ENCODE assay signal across 9 mouse cellular contexts in the genomic region with DNA sequence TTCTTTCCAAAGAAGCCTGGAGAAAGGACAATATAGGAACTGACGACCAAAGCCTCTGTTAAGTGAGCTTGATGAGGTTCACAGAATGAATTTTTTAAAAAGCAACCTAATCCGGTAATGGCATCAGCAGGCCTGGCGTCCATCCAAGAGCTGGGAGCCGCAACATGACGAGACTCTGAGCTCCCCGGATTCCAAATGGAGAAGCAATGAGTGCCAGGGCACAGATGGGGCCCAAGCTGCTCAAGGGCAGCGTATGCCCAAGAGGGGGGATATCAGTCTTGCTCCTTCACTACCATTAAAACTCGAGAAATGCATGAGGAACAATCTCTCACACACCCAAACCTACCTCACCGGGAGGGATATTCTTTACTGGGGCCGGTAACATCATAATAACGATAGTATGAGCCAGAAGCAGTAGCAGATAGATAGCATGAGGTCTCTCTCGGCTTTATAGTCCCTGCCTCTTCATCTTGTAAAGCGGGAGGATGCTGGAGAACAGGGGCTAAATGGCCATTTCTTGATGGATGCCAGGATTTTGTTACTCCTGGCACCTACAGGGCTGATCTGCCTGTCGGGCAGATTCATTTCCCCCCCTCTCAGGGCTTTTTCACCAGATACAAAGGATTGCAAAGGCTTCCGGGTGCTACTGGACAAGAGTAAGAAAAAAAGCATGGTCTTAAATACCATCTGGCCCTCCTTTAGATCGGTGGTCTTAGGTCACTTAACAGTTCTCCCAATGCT. TPM values are rescaled to one million over a fixed set of nuclear protein-coding genes. Genes with fewer than 3 reads are reported as not detected.
DNase-seq lines count a peak whose midpoint lies in the region; ATAC-seq and TF ChIP-seq lines count a peak whose summit lies in the region.
"Had no signal": no experiment of that assay in that cellular context is flagged by ENCODE, and none has a peak within 500 bp of the region (broad histone marks: within the 10 kb centered on the region; RNA-seq: fewer than 3 reads in every experiment).

No protein-coding gene starts in this region.

- WGBS in kidney, postnatal 0 days: 53% methylated on average over 16 of the region's 16 CpGs
- 20% methylated on average over 16 of the region's 16 CpGs for WGBS in forebrain, postnatal 0 days
- 65% methylated on average over 16 of the region's 16 CpGs for whole genome bisulfite sequencing in intestine, embryonic 16.5 days

- no peak overlapping the region for H3K4me3 ChIP-seq in kidney, postnatal 0 days (replicated peaks; ENCODE audit: low read depth, low read length)
- H3K4me3 ChIP-seq in forebrain, postnatal 0 days (ENCODE audit: low read depth, low read length): no peak overlapping the region
- H3K4me3 ChIP-seq in left cerebral cortex, adult 2 months: no peak overlapping the region
- H3K4me3 ChIP-seq in intestine, embryonic 16.5 days (ENCODE audit: low read length): no peak overlapping the region
- H3K4me3 ChIP-seq: stomach, embryonic 15.5 days had no signal

- no peak for DNase-seq in kidney, postnatal 0 days (ENCODE audit: low spot score)
- no peak for DNase-seq in kidney, adult 18-20 months
- DNase-seq in brain, adult 2 months (ENCODE audit: low read depth, low spot score): peak; percentile 95
- peak; percentile 92 for DNase-seq in forebrain, postnatal 0 days
- peak; percentile 54 to 68 for DNase-seq in left cerebral cortex, adult 2 months (ENCODE audit: extremely low spot score in 1 of 2, low spot score in 2 of 2)
- DNase-seq in embryo, embryonic 9.5 days (ENCODE audit: extremely low spot score): no peak
- no peak for DNase-seq in B cell, adult 2 months

- H3K4me1 ChIP-seq in kidney, postnatal 0 days (replicated peaks; ENCODE audit: insufficient read depth, low read length): peaks cover 15% of the 10 kb centered on the region
- H3K4me1 ChIP-seq in forebrain, postnatal 0 days (ENCODE audit: insufficient read depth): peaks cover 28% of the 10 kb centered on the region
- peaks cover 21% of the 10 kb centered on the region for H3K4me1 ChIP-seq in intestine, embryonic 16.5 days (ENCODE audit: control insufficient read depth, insufficient read depth, low read length)

- no peak overlapping the region for H3K9ac ChIP-seq in kidney, postnatal 0 days (ENCODE audit: low read depth, low read length)
- no peak overlapping the region for H3K9ac ChIP-seq in forebrain, postnatal 0 days
- H3K9ac ChIP-seq in intestine, embryonic 16.5 days (ENCODE audit: low read depth, low read length): no peak overlapping the region
- H3K9ac ChIP-seq: stomach, embryonic 15.5 days had no signal

- H3K27me3 ChIP-seq in kidney, postnatal 0 days (ENCODE audit: insufficient read depth, low read length): no peaks in the 10 kb centered on the region
- no peaks in the 10 kb centered on the region; the same call in 1 of the 2 replicates for H3K27me3 ChIP-seq in forebrain, postnatal 0 days (ENCODE audit: insufficient read depth, low read length)
- H3K27me3 ChIP-seq in intestine, embryonic 16.5 days (replicated peaks; ENCODE audit: control insufficient read depth, insufficient read depth, low read length): no peaks in the 10 kb centered on the region
- H3K27me3 ChIP-seq: stomach, embryonic 15.5 days had no signal

- ATAC-seq in kidney, postnatal 0 days (replicated peaks; ENCODE audit: low FRiP score, low read depth): no peak
- peak; percentile 65 for ATAC-seq in forebrain, postnatal 0 days
- no peak for ATAC-seq in intestine, embryonic 16.5 days

- peaks cover 2% of the 10 kb centered on the region; the same call in 1 of the 2 replicates for H3K36me3 ChIP-seq in kidney, postnatal 0 days (ENCODE audit: insufficient read depth, low read length)
- no peaks in the 10 kb centered on the region for H3K36me3 ChIP-seq in forebrain, postnatal 0 days (ENCODE audit: insufficient read depth)
- H3K36me3 ChIP-seq in intestine, embryonic 16.5 days (ENCODE audit: control insufficient read depth, insufficient read depth, low read length): no peaks in the 10 kb centered on the region
- H3K36me3 ChIP-seq: stomach, embryonic 15.5 days had no signal

- intact Hi-C loops in left cerebral cortex, adult 2 months (cut with DNase I): no loop called here

- no peak overlapping the region for H3K27ac ChIP-seq in kidney, postnatal 0 days
- H3K27ac ChIP-seq in forebrain, postnatal 0 days (ENCODE audit: low read depth, low read length): no peak overlapping the region
- peak overlapping the region; percentile 66 for H3K27ac ChIP-seq in left cerebral cortex, adult 2 months
- no peak overlapping the region for H3K27ac ChIP-seq in intestine, embryonic 16.5 days (ENCODE audit: low read length)

- H3K4me2 ChIP-seq in kidney, postnatal 0 days (ENCODE audit: low read length): 0 out of 2 replicates have a peak overlapping the region, but pooled peaks have one; percentile 10
- 0 out of 2 replicates have a peak overlapping the region, but pooled peaks have one; percentile 16 for H3K4me2 ChIP-seq in forebrain, postnatal 0 days (ENCODE audit: low read depth)
- H3K4me2 ChIP-seq in intestine, embryonic 16.5 days (ENCODE audit: low read depth, low read length): no peak overlapping the region

- TF ChIP-seq CTCF in kidney, postnatal 0 days (IDR thresholded peaks at IDR 0.05; ENCODE audit: low read depth): no peak
- TF ChIP-seq CTCF in forebrain, postnatal 0 days (IDR thresholded peaks at IDR 0.05; ENCODE audit: low read depth): no peak
- TF ChIP-seq CTCF in left cerebral cortex, adult 2 months (IDR thresholded peaks at IDR 0.05): no peak

- no peaks in the 10 kb centered on the region for H3K9me3 ChIP-seq in kidney, postnatal 0 days (replicated peaks; ENCODE audit: low read length)
- no peaks in the 10 kb centered on the region for H3K9me3 ChIP-seq in forebrain, postnatal 0 days (ENCODE audit: low read length)
- H3K9me3 ChIP-seq in intestine, embryonic 16.5 days (ENCODE audit: control insufficient read depth, low read length): no peaks in the 10 kb centered on the region
- H3K9me3 ChIP-seq: stomach, embryonic 15.5 days had no signal

RNA-seq across cellular contexts. Expression of gene Etv5, which starts 9.1 kb away (rescaled TPM):
- 45.8 and 46.7 TPM in 2 replicates for polyA plus RNA-seq in kidney, postnatal 0 days (2015; fragmentation: Nextera tagmentation; extraction: Ambion mirVana)
- total RNA-seq in forebrain, postnatal 0 days (2014; rRNA removed): 30.5 and 37.4 TPM in 2 replicates
- polyA plus RNA-seq in forebrain, postnatal 0 days (2015; fragmentation: Nextera tagmentation; extraction: Ambion mirVana): 28.6 and 32.5 TPM in 2 replicates
- total RNA-seq in left cerebral cortex, adult 2 months (2021): 10 to 100 TPM; 94.7 to 97.5 TPM
- polyA plus RNA-seq in intestine, embryonic 16.5 days (2015; fragmentation: Nextera tagmentation; extraction: Ambion mirVana): 10.3 and 11.1 TPM in 2 replicates

Comparison
In these comparisons a context has a peak if more than half of its experiments do, and no peak if none do; other contexts are left out.
1. DNase-seq: peak in brain, adult 2 months (single experiment), forebrain, postnatal 0 days (single experiment) and left cerebral cortex, adult 2 months (2 of 2); none in kidney, postnatal 0 days (single experiment), kidney, adult 18-20 months (single experiment), embryo, embryonic 9.5 days (single experiment) and B cell, adult 2 months (0 of 2).